Mouse (Mus musculus): Measurements from ENCODE around the gene Mtch2. TPM values are rescaled to one million over a fixed set of nuclear protein-coding genes. Genes with fewer than 3 reads are reported as not detected.
"Not testable (repeated sequence)": the region's sequence is repeated elsewhere in the genome, so short reads cannot be mapped to it uniquely, and the experiment has no call there.

The Mtch2 gene
- polyA plus RNA-seq (2016; fragmentation: Nextera tagmentation; extraction: Ambion mirVana), result 234 and 244 TPM in 2 replicates

DNA sequence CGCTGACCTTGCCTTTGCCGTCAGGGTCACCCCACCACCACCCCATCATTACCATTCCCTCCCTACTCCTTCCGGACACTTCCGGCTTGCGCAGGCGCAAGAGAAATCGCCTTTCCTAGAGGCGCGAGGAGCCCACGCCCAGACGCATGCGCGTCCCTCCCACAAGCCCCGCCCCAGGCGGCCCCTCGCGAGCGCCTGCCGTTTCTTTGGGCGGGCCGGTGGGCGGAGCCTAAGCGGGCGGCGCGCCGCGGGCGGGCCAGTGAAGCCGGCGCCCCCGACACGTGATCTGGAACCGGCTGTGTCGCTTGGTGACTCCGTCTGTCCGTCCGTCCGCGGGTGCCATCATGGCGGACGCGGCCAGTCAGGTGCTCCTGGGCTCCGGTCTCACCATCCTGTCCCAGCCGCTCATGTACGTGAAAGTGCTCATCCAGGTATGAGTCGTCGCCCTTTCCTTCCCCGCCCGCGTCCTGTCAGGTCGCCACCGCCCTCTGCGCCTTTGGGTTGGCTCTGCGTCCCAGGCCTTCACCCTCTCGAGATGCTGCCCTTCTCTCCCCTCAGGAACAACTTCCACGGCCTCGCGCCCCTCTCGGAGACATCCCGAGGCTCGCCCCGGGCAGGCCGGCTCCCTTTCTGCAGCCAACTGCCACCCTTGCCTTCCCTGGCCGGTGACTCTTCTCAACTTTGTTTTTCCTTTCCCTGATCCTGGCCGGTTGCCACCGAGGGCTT is at the start of gene Mtch2:
Gene Mtch2, plus strand, starts transcription at position 201 of the 726 bp plus-strand sequence.
- peaks cover 30% of the 10 kb centered on the region for H3K36me3 ChIP-seq
- H3K9me3 ChIP-seq, result no peaks in the 10 kb centered on the region
- H3K27me3 ChIP-seq (ENCODE audit: insufficient read depth, poor library complexity, severe bottlenecking), result 0 out of 2 replicates have a peak, but pooled peaks cover 3% of the 10 kb centered on the region
- DNase-seq (ENCODE audit: low spot score), result peak; percentile 97
- H3K4me3 ChIP-seq, result peak within 1 kb of the TSS; percentile 81
- WGBS, result under 1% methylated on average over 67 of the region's 67 CpGs
- peak within 1 kb of the TSS; percentile 92 for H3K27ac ChIP-seq
- H3K4me1 ChIP-seq (replicated peaks), result peaks cover 21% of the 10 kb centered on the region

DNA sequence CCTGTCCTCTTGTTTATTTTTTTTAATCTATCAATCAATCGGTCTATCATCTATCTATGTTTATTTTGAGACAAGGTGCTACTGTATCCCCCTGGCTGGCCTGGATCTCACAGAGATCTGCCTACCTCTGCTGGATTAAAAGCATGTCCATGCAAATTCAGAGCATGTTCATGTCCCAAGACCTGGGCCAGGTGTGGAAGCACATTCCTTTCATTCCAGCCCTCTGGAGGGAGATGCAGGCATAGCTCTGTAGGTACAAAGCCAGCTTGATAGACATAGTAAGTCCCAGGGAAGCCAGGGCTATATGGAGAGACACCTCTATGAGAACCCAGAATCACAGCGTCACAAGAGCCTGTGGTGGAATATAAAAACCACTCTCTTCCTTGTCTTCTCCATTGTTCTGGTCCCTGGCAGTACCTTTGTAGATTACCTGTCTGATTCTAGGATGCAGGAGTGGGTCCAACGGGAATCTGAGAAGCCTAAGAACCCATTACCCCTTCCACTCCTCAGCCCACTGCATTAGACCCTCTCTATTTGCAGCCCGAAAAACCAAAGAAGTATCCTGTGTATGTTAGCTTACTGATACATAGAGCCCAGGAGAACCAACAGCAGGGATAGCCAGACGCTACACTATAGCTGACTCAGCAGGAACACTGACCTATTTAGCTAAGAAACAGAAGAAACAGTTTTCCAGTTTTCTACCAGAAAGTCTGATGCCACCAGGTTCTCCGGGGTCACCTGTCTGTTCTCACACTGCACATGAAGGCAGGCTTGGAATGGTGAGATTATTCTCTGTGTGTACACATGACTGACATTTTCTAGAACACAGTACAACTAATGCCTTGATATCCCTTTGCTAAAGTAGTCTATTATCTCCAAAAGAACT is 38.5 kb upstream of the Mtch2 start:
- Histone ChIP-seq H3K36me3 (no peaks in the 10 kb centered on the region), H3K4me3 (no peak overlapping the region), H3K4me1 (replicated peaks) (no peaks in the 10 kb centered on the region), H3K9me3 (no peaks in the 10 kb centered on the region), H3K27ac (no peak overlapping the region), H3K27me3 (ENCODE audit: insufficient read depth, poor library complexity, severe bottlenecking) (no peaks in the 10 kb centered on the region)
- WGBS, result 87% methylated on average over 6 of the region's 6 CpGs
- no peak for DNase-seq (ENCODE audit: low spot score)

DNA sequence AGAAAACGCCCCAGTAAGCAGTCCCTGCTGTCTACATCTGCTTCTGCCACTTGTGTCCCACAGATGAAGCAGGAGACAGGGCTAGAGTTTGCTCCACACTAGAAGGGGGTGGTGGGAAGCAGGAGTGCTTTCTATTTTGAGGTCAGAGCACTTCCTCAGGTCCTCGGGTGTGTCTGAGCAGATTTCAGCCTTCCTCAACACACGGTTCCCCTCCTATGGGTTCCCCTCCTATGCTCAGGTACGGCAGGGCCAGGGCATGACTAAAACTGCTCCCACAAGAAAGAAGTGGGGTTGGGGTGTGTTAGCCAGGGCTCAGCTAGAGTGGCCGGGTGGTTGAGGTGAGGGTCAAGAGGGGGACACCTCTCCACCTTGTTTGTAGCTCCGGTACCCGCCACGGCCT is 36.2 kb upstream of the Mtch2 start:
- Histone ChIP-seq H3K36me3 (no peaks in the 10 kb centered on the region), H3K4me3 (no peak overlapping the region), H3K4me1 (replicated peaks) (no peaks in the 10 kb centered on the region), H3K27me3 (ENCODE audit: insufficient read depth, poor library complexity, severe bottlenecking) (no peaks in the 10 kb centered on the region), H3K27ac (no peak overlapping the region), H3K9me3 (no peaks in the 10 kb centered on the region)
- no peak for DNase-seq (ENCODE audit: low spot score)
- 89% methylated on average over 8 of the region's 8 CpGs for WGBS

DNA sequence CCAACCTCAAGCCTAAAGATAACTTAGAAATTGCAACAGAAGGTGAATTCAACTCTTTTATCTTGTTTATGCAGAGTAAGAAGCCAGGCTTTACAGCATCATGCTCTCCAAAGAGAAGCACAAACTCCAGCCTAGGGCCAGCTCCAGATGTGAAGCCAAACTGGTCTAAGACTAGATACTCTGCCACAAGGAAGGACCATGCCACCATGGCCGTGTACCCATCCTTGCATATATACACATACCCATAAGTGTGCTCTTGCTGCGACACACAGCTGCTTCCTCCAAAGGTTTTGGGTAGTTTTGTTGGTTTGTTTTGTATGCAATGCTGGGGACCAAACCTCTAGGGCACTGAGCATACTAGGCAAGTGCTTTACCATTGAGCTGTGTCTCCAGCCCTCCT is 31.7 kb upstream of the Mtch2 start:
- no peaks in the 10 kb centered on the region for H3K9me3 ChIP-seq
- H3K27ac ChIP-seq, result no peak overlapping the region
- no peaks in the 10 kb centered on the region for H3K4me1 ChIP-seq (replicated peaks)
- no peak for DNase-seq (ENCODE audit: low spot score)
- no peaks in the 10 kb centered on the region for H3K27me3 ChIP-seq (ENCODE audit: insufficient read depth, poor library complexity, severe bottlenecking)
- no peak overlapping the region for H3K4me3 ChIP-seq
- WGBS, result 87% methylated on average over 2 of the region's 2 CpGs
- H3K36me3 ChIP-seq, result no peaks in the 10 kb centered on the region

DNA sequence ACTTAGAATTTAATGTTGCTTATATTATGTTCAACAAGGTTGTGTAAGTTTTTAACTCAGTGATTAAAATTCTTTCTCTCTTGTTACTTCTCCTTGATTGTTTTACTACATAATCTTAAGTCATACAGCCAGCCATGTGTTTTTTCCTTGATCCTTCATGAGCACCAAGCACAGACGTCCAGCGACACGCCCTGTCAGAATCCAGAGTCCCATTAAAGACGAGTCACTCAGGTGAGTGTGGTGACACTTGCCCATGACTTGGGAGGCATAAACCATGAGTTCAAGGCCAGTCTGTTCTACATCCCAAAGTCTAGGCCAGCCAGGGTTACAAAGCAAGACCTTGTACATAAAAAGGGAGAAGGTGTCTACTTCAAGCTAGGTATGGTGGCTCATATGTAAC is 30.8 kb upstream of the Mtch2 start:
- Histone ChIP-seq H3K27ac (no peak overlapping the region), H3K27me3 (ENCODE audit: insufficient read depth, poor library complexity, severe bottlenecking) (no peaks in the 10 kb centered on the region), H3K36me3 (no peaks in the 10 kb centered on the region), H3K9me3 (no peaks in the 10 kb centered on the region), H3K4me1 (replicated peaks) (no peaks in the 10 kb centered on the region), H3K4me3 (no peak overlapping the region)
- 86% methylated on average over 4 of the region's 4 CpGs for WGBS
- DNase-seq (ENCODE audit: low spot score), result no peak

DNA sequence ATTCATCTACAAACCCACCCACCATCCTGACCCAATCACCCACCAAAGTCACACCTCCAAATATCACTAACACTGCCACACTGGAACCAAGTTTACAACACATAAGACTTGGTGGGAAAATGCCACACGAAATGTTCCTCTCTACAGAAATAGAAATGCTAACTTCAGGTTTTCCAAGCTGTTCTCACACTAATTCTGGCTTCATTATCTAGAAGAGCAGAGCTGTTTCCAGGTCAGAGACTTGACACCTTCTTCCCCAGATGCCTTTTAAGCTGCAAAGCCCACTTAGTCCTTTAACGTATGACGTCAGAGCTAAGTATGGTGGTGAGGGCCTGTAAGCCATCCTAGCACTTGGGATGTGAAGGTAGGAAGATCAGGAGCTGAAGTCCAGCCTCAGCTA is 28.2 kb upstream of the Mtch2 start:
- H3K9me3 ChIP-seq, result no peaks in the 10 kb centered on the region
- no peak overlapping the region for H3K27ac ChIP-seq
- no peaks in the 10 kb centered on the region for H3K27me3 ChIP-seq (ENCODE audit: insufficient read depth, poor library complexity, severe bottlenecking)
- H3K4me1 ChIP-seq (replicated peaks), result no peaks in the 10 kb centered on the region
- no peaks in the 10 kb centered on the region for H3K36me3 ChIP-seq
- 92% methylated on average over 3 of the region's 3 CpGs for WGBS
- DNase-seq (ENCODE audit: low spot score), result no peak
- no peak overlapping the region for H3K4me3 ChIP-seq

DNA sequence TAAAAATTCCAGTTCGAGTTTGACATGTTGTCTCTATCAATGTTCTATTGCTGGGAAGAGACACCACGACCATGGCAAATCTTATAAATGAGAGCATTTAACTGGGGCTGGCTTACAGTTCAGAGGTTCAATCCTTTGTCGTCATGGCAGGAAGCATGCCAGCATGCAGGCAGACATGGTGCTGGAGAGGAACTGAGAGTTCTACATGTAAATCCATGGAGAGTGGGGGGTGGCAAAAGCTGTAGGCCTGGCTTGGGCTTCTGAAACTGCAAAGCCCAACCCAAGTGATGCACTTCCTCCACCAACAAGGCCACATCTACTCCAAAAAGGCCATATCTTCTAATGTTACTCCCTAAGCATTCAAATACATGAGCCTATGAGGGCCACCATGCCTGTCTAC is 26.1 kb upstream of the Mtch2 start:
- H3K27ac ChIP-seq, result no peak overlapping the region
- no peaks in the 10 kb centered on the region for H3K4me1 ChIP-seq (replicated peaks)
- no peaks in the 10 kb centered on the region for H3K9me3 ChIP-seq
- DNase-seq (ENCODE audit: low spot score), result no peak
- no peak overlapping the region for H3K4me3 ChIP-seq
- H3K27me3 ChIP-seq (ENCODE audit: insufficient read depth, poor library complexity, severe bottlenecking), result no peaks in the 10 kb centered on the region
- WGBS, result 83% methylated on average over 3 of the region's 3 CpGs
- H3K36me3 ChIP-seq, result no peaks in the 10 kb centered on the region

DNA sequence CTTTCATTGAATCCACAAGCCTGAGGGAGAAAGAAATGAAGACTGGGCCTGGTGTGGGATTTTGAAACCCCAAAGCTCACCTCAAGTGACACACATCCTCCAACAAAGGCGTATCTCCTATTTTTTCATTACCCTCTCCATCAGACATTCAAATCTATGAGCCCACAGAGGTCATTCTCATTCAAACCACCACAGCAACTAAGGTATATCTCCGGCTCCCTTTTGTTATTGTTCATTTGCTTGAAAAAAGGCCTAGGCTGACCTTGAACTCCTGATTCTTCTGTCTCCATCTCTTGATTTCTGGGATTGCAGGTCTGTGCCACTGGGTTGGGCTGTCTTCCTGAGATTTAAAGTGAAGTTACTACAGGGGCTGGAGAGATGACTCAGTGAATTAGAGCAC is 24.0 kb upstream of the Mtch2 start:
- no peaks in the 10 kb centered on the region for H3K4me1 ChIP-seq (replicated peaks)
- no peaks in the 10 kb centered on the region for H3K36me3 ChIP-seq
- no peak for DNase-seq (ENCODE audit: low spot score)
- no peak overlapping the region for H3K27ac ChIP-seq
- H3K4me3 ChIP-seq, result no peak overlapping the region
- 86% methylated on average over 2 of the region's 2 CpGs for WGBS
- no peaks in the 10 kb centered on the region for H3K9me3 ChIP-seq
- no peaks in the 10 kb centered on the region for H3K27me3 ChIP-seq (ENCODE audit: insufficient read depth, poor library complexity, severe bottlenecking)

DNA sequence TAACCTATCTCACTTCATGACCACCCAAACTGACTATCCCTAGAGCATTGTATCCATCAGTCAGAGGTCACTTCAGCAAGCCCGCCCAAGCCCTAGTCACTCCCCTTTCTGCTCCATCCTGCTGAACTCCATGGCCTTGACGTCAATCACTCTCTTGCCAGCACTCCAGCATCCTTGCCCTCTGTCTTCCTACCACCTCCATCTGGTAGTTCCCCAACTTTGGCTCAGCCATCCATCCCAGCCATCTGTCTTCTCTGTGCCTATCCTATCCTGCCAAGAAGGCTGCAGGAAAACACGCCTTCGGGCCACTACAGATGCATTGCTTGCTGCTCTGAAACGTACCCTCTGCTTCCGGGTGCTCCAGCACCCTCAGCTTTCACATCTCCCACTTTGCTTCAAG is 23.2 kb upstream of the Mtch2 start:
- Histone ChIP-seq H3K27ac (no peak overlapping the region), H3K9me3 (no peaks in the 10 kb centered on the region), H3K4me1 (replicated peaks) (no peaks in the 10 kb centered on the region), H3K36me3 (no peaks in the 10 kb centered on the region), H3K4me3 (no peak overlapping the region), H3K27me3 (ENCODE audit: insufficient read depth, poor library complexity, severe bottlenecking) (no peaks in the 10 kb centered on the region)
- DNase-seq (ENCODE audit: low spot score), result no peak
- 83% methylated on average over 6 of the region's 6 CpGs for WGBS

DNA sequence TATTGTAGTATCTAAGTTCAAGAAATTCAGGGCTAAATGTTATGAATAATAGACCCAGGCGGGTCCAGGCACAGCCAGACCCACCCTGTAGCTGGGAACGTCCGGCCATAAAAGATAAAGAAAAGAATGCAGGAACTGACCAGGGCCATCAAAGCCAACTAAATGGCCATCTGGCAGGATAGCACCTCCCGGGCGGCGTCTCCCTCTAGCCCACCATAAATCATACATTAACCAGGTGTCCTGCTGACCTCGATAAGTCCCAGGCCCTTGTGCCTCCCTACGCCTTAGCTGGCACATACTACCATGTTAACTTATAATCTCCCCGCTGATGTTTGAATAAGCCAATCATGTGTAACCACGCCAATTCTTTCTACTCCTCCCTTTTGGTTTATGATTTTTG is 22.4 kb upstream of the Mtch2 start:
- H3K9me3 ChIP-seq; H3K4me3 ChIP-seq; H3K4me1 ChIP-seq (replicated peaks); DNase-seq (ENCODE audit: low spot score); H3K27me3 ChIP-seq (ENCODE audit: insufficient read depth, poor library complexity, severe bottlenecking); H3K27ac ChIP-seq; H3K36me3 ChIP-seq: not testable (repeated sequence)
- 91% methylated on average over 10 of the region's 10 CpGs for WGBS

DNA sequence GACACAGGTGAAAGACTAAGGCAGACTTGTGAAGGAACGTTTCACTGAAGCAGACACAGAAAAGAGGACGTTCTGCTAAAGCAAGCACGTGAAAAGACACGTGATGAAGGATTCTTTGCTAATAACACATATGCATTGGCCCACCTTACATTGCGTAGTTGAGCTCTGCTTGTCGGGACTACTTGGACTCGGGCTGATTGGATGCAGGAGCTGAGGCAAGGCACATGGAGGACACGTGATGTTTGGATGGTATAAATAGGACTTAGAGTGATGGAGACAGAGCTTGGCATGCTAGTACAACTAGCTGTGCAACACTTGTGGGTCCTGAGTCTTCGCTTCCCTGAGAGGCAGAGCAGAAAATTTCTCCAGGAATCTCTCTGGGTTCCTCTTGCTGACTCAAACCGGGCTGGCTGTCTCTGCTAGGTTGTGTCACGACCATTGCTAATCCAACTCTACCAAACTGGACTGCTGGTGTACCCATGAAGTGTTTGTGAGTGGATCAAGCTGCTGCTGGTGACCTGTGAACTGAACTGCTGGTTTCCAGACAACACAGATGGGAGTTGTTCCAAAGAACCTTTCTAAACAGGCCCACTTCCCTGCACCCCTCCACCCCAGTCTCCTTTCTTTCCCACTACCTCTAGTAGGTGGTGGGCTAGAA is 21.3 kb upstream of the Mtch2 start:
- Histone ChIP-seq H3K9me3 (no peaks in the 10 kb centered on the region), H3K4me1 (replicated peaks) (no peaks in the 10 kb centered on the region), H3K36me3 (no peaks in the 10 kb centered on the region), H3K4me3 (no peak overlapping the region), H3K27me3 (ENCODE audit: insufficient read depth, poor library complexity, severe bottlenecking) (no peaks in the 10 kb centered on the region), H3K27ac (no peak overlapping the region)
- no peak for DNase-seq (ENCODE audit: low spot score)
- 87% methylated on average over 11 of the region's 11 CpGs for WGBS

DNA sequence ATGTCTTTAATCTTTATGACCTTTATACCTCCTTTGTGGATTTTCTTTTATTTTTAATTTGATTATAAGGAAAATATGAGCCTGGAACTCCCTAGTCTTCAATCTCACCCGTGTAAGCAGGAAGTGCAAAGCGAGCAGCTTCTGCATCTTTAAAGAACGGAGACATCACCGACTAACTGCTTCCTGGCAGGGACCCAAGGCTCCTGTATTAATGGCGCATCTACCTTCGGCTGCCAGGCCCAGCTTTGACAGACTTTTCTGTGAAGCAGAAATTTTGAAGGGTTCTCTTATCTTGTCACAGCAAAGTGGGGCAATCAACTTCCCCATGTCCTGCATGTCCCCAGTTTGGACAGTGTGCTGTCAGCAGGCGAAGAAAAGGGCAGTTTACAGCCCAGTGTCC is 18.2 kb upstream of the Mtch2 start:
- H3K36me3 ChIP-seq, result no peaks in the 10 kb centered on the region
- 78% methylated on average over 7 of the region's 7 CpGs for WGBS
- no peak for DNase-seq (ENCODE audit: low spot score)

DNA sequence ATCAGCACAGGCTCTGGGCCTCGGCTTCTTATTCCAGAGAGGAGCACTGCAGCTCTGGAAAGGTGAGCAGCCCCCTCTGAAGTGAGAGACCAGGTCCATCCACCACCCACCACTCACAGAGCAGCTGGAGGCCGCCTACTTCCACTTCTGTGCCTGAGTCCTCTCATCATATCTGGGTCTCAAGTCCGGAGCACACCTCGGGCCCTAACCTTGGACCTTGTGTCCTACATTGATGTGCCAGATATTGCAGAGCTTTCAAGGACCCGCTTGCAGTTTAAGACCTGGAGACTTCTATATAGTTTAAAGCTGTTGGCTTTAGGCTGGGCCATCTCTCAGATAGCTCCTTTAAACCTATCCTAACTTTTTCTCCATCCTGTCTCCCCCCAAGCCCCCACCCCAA is 13.5 kb upstream of the Mtch2 start:
- 82% methylated on average over 5 of the region's 5 CpGs for whole genome bisulfite sequencing
- no peak for DNase-seq (ENCODE audit: low spot score)

More for the DNA sequence above, 18.2 kb upstream of the Mtch2 start:
- Histone ChIP-seq H3K4me1 (replicated peaks) (no peaks in the 10 kb centered on the region), H3K27ac (no peak overlapping the region), H3K27me3 (ENCODE audit: insufficient read depth, poor library complexity, severe bottlenecking) (no peaks in the 10 kb centered on the region), H3K9me3 (no peaks in the 10 kb centered on the region), H3K4me3 (no peak overlapping the region)

More for the DNA sequence above, 13.5 kb upstream of the Mtch2 start:
- H3K36me3 ChIP-seq, result no peaks in the 10 kb centered on the region
- H3K9me3 ChIP-seq, result no peaks in the 10 kb centered on the region
- H3K4me3 ChIP-seq, result no peak overlapping the region
- no peak overlapping the region for H3K27ac ChIP-seq
- H3K27me3 ChIP-seq (ENCODE audit: insufficient read depth, poor library complexity, severe bottlenecking), result no peaks in the 10 kb centered on the region
- no peaks in the 10 kb centered on the region for H3K4me1 ChIP-seq (replicated peaks)

Measured in hindbrain, embryonic 10.5 days (tissue).